Mouse (Mus musculus): ENCODE results near the gene Rnf182.

DNA sequence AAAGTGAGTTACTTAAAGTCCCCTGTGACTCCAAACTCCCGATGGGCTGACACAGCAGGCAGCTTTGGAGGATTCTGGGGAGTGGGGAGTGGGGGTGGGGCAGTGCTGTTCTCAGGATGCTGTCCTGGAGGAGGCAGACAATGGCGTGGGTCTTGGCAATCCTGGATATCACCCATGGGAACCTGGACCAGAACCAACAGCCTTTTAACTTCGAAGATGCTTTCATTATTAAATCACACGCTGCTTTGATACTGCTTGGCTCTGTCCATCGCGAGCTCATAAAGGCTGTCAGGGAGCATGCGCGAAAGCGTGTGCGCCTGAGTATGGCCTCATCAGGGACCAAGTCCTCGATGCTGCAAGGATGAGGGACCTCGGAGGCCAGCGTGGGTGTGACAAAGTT, 12.5 kb upstream of the Rnf182 start:
- TF ChIP-seq CTCF (IDR thresholded peaks at IDR 0.05) (no peak), POLR2A (IDR thresholded peaks at IDR 0.05; ENCODE audit: insufficient read depth, low read depth, low read length) (no peak), EP300 (IDR thresholded peaks at IDR 0.05; ENCODE audit: insufficient read depth, low read depth, low read length) (no peak)

Measured in heart, adult 2 months (tissue).